Mouse (Mus musculus): Measurements from ENCODE around the gene Ubtf.
"Not testable (repeated sequence)": the region's sequence is repeated elsewhere in the genome, so short reads cannot be mapped to it uniquely, and the experiment has no call there.

Gene Ubtf

DNA sequence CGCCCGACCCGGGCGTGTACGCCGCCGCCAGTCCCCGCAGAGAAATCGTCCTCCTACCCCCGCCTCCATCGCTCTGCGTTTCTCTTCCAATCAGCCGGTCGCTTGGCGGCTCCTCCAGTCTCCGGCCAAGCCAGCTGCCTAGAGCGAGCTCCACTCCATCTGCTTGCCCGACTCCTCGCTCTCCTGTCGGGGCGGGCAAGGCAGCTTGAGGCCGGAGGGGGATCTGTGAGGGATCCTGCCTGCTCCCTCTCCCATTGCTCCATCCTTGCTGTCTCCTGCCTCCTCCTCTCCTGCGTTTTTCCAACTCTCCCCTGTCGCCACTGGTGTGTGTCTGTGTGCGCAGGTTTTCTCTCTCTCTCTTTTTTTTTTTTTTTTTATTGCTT, at the start of gene Ubtf:
Gene Ubtf, minus strand, starts transcription at position 333 of the 383 bp plus-strand sequence.
- DNase-seq: peak; percentile 75

DNA sequence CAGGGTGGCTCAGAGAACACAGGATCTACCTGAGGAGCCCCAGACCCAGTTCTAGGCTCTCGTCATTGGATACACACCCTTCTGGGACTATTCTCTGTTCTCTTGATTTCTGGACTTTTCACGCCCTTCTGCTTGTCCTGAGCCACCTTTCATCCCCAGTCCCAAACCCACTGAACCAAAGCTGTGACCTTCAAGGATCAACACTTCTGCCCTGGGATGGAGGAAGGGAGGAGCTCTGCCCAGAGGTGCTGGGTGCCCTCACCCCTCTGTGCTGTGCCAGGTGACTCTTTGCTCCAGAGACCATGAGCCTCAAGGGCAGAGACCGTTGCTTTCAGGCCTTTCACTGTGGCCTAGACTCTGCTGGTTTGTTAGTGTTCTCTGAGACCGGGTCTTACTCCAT, 49.7 kb upstream of the Ubtf start:
- DNase-seq: no peak

DNA sequence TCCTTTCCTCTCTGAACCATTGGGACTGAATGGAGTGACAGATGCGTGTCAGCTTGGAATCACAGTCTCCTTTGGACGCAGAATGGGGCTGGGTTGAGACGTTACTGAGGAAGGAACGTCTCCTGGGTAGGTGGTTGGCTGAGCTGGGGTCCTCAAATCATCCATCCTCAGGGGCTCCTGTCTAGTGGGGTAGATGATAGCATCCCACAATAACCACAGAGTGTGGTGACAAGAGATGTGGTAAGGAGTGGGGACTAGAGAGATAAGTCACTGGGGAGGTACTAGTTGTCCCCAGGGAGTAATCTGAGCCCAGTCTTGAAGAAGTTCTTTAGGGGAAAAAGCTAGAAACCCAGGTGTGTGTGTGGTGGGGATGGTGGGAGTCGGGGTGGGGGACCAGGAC, 48.8 kb upstream of the Ubtf start:
- DNase-seq: no peak

DNA sequence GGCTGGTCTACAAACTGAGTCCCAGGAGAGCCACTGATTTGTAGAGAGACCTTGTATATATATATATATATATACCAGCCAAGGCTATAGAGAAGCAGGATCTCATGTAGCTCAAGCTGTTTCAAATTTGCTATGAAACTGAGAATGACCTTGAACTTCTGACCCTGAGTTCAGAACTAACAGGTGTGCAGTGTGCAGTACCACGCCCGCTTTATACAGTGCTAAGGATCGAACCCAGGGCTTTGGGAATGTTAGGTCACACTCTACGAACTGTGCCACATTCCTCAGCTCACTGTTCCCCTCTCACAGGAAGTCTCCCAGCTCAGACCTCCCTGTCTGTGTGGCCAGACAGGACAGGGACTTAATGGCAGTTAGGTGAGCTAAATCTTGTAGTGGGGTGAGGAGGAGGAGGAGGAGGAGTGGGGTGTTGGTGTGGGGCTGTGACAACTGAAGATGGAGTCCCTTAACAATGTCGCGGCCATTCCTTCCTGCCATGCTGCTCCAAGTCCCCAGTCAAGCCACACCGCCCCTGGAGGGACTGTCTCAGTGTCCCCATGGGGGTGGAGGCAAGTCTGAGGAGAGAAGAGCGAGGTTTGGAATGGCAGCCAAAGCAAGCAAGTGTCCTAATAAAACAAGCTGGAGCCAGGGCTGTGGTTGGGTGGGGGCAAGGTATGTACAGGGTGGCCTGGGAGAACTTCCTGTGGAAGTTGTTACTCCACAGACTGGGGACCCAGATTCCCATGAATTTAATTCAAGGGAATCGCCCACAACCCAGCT, 48.1 kb upstream of the Ubtf start:
- no peak for DNase-seq

DNA sequence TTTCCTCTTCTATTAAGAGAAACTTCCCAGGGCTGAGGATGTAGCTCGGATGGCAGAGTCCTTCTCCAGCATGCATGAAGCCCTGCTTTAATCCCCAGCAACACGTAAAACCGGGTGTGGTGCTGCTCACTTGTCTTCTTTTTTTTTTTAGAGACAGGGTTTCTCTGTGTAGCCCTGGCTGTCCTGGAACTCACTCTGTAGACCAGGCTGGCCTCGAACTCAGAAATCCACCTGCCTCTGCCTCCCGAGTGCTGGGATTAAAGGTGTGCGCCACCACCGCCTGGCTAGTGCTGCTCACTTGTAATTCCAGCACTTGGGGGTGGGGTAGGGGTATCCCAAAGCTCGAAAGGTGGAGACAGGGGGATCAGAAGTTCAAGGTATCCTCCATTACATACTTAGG, 46.6 kb upstream of the Ubtf start, which contains the start of gene Slc4a1:
Gene Slc4a1, minus strand, starts transcription at position 101 of the 400 bp plus-strand sequence.
- not testable (repeated sequence) for DNase-seq

DNA sequence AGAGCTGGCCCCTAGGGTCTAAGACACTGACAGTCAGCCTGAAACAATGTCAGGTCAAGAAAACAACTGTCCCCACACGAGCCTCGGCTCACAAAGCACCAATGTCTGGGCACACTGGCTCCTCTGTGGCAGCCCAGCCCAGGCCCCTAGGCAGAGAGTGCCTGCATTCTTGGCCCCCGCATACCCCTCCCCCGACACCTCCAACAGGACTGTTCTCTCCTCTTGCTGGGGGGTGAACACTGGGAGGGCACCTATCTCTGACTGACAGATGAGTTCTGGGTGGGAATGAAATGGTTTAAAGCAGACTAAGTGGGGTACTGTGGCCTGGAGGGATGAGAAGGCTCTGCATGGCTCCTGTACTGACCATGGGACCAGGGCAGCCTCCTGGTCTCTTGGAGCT, 46.2 kb upstream of the Ubtf start:
- no peak for DNase-seq

DNA sequence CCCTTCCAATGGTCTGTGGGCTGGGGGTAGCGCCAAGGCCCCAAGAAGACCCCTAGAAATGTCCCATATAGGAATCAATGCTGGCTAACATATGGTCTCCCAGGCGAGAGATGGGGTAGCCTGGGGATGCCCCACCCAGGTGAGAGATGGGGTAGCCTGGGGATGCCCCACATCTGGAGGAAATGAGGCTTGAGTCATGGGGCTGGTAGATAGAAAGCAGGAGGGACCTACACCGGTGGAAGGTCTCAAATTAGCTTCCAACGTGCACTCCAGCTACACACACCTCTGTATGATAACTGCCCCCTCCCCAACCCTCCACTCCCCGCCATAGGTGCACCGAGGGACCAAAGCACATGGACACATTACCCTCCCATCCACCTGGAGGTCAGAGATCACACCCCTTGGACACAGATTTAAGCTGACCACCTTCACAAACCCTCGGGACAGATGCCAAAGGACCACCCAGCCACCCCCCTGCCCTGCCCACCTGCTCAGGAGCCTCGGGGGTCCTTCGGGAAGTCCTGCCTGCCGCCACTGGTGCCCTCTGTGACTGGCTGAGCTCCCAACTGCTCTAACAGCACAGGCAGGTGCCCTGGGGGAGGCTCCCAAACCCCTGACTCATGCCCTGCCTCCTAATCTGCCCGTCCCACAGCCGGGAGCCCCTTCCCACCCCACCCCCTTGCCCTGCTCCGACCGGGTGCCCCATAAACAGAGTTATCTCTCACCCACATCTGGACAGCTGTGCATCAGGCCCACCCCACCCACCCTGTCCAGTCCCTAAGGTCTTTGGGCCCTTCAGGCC, 45.2 kb upstream of the Ubtf start:
- DNase-seq: no peak

DNA sequence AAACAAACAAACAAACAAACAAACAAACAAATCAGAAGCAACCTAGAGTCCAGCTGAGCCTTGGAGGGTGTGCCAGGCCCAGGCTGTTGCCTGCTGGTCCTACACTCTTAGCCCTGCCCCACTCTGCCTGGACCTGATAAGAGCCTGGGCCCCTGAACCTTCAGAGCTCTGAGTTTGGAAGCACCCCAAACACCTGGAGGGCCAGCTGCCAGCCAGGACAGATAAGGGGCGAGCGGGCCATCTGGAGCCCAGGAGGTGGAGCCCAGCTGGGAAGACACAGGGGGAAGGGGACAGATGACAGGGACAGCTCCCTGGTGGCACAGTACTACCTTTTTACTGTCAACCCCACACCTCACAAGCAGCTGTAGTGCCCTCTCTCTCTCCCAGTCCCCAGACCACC, 44.1 kb upstream of the Ubtf start:
- DNase-seq: no peak

DNA sequence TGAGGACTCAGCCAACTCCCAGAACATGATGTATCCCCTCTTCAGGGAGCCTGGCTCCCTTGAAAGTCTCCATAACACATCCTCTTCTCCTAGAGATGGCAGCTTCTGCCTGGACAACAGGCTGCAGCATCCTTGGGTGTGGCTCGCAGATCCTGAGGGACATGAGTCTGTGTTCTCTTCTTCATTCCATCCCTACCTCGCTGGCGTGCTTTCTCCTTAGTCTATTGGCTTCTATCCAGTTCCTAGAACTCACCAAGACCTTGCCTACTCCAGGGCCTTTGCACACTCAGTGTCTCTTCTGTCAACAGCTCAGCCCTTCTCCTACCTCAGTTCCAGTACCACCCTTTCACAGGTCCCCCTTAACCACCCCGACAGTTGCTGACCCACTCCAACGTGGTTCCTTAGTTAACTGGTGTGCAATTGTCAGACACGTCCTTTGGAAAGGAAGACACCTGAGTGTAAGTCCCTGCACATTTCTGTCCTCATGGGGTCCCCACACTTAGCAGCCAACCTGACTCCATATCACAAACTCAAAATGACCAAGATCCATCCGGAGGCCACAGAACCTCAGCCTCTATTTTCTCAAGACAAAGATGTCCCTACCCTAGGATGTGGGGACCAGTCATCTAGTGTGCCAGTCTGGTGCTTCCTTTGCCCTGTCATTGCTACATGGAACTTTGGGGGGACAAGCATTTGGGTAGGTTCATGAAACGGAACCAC, 42.4 kb upstream of the Ubtf start:
- no peak for DNase-seq

DNA sequence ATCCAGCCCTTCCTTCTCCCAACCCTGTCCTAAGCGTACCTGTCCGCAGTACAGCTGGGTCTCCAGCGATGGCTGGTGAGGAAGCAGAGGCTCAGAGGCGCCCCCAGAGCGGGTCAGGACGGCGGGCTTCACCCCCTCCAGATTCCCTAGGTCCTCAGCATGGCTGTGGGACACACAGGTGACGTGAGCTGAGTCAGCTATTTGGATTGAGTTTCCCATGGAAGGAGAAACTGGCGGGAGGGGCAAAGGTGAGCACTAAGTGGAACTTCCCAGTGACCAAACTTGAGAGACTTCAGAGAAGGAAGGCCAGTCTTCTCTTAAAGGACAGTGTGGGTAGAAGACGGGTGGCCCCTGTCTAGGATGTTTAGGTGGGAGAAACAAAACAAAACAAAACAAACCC, 38.8 kb upstream of the Ubtf start:
- no peak for DNase-seq

DNA sequence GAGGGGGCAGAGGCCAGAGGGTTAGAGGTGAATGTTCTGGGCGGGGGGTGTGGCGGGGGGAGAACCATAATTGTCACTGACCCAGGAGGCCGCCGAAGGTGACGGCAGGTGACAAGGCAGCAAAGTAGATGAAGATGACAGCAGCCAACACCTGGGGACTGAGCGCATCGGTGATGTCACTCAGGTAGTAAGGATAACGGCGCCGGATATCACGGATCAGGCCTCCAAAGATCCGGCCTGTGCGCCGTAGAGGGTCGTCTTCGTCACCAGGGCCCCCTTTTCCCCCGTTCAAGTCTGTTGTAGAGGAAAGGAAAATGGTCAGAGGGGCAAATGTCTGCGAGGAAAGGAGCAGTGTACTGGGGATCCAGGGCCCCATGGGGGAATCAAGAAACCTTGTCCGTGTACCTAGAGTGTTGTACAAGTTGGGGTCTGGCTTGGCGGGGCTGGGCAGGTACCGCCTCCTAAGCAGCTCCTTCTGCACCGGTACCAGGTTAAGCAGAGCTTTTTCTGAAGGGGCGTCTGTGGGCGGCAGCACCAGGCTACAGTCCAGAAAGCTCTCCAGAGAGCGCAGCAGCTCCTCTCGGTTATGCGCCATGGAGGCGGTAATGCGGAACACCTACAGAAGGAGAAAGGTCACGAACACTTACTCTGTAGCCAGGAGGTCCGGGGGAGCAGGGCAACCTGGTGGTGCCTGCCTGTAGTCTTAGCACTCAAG, 37.3 kb upstream of the Ubtf start:
- DNase-seq: no peak

DNA sequence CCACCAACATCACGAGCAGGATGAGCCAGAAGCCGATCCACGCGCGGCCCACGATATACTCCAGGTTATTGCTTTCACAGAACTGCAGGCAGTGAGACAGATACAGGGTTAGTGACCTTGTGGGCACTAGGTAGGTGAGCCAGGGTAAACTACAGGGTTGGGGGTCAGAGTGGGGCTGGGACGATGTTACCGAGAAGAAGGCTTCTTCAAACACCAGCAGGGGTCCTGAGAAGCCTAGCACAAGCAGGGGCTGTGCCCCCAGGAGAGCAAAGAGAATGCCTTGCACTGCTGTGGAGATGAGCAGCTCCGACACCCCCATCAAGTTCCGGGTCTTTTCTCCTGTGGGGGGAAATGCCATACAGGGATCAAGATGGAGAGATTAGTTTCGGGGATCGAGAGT, 36.6 kb upstream of the Ubtf start:
- no peak for DNase-seq

DNA sequence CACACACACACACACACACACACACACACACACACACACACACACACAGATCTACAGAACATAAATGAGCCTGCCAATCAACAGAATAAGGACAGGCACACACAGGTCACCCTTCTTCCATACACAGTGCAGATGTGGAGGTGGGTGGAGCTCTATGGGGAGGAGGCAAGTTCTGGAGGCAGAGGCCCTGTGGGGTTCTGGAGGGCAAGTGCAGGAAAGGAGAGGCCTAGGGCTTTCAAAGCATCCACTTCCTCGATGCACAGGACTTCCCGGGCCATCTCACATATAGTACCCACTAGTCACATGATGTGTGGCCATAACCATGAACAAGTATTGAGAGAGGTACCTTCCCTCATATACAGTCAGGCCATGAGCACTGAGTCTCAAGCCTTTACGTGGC, 36.0 kb upstream of the Ubtf start:
- DNase-seq: no peak

DNA sequence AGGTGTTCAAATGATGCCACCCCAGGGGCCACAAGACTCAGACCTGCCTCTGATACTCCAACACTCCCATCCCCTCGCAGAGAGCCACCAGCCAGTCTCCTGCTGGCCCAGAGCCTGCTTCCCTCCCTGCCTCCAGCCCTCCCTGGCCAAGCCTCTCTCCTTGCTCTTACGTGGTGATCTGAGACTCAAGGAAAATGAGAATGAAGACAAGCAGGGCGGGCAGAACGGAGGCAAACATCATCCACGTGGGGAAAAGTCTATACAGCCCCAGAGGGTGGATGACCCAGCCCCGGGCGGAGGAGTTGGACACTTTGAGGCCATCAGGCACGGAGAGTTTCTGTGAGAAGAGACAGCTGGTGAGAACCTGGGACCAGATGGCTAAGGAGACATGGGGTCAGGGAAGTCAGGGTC, 33.5 kb upstream of the Ubtf start:
- no peak for DNase-seq

DNA sequence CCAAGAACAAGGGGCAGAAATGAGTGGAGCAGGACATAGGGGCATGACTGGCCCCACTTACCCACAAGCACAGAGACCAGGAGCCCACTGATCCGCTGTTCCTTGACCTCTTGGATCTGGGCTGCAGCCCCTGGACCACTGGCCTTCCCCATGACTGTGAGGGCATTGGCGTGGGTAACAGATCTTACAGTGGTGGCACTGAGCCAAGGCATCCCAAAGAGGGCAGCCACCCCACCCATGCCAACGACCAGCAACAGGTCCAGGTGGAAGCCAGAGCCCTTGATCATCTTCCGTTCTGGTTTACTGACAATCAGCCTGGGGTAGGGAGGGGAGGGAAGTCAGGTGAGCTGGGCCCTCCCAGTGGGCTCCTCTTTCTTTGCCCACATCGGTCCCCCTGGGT, 32.8 kb upstream of the Ubtf start:
- no peak for DNase-seq

DNA sequence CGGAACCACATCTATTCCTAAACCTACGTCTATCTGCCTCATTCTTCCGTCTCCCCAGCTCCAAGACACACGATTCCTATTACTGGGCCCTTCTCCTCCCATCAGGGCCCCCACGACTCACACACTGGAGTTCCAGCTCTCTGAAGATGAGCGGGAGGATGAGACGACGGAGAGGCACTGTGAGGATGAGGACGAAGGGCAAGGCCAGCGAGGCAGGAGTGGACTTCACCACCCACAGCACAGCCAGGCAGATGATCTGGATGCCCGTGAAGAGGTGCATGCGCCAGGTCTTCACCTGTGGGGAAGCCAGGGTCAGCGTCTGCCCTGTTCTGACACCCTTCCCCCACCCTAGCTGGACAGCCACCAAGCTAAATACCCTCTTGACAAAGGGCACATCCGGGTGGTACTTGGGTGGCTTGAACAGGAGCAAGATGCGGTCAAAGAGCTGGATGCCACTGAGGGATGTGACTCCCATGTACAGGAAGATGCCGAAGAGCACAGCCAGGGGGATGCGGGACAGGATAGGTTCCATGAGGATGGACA, 31.5 kb upstream of the Ubtf start:
- DNase-seq: no peak

DNA sequence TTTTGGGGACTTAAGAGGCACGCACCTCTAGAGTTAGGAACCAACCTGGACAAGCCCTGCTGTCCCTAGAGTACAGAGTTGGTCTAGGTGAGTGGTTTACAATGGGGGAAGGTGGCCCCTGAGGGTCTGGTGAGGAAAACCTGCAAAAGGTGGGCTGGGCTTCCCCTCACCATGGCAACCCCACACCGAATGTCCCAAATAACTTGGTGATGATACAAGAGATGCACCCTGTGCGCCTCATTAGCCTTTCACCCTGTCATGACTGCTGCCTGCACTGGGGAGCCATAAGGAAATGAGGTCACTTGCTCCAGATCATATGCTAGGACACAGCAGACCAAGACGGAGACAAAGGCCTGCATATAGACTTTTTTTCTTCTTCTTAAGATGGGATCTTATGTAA, 30.9 kb upstream of the Ubtf start:
- no peak for DNase-seq

DNA sequence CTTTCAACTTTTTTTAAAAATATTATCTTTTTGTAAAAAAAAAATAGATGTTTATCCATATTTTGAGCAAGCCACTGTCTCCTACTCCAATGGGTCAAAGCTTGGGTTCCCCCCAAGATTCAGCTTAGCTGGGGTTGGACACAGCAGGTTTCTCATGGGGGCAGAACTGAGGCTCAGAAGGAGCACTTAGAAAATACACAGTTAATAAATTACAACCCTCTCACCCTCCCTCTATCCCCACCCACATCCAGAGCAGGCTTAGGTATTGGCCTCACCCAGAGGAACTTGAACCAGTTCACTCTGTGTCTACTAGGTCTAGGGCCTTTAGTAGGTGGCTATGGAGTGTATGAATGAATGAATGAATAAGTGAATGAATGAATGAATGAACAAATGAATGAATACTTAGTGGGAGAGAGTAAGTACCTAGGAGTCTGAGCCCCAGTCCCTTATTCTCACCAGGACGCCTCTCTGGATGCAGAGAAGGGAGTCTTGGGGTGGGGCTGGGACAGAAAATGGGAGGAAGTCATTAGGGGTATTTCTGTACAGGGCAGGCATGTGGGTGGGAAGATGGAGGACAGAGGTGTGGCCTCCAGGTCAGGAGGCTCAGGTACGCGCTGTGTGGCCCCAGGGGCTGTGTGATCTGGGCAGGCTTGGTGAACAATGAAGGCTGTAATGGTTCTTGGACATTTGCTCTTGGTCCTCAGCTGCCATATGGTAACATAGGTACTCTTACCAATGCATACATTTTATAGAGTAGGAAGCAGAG, 29.8 kb upstream of the Ubtf start:
- no peak for DNase-seq

DNA sequence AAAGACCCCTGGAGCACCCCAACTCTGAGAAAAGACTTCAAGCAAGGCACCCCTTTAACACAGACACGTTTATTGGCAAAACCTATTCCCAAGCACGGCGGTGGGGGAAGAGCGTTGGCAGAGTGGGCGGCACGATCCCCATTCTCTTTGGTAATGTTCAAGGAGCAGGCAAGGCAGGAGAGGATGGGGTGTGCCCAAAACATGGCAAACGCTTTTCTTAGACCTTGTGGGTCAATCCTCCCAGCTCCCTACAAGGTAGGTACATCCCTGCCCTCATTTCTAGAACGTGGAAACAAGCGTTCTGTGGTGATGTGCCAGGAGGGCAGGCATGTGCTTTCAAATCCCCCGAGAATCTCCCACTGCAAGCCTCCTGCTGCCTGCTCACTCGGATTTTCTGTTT, 29.2 kb upstream of the Ubtf start:
- no peak for DNase-seq

DNA sequence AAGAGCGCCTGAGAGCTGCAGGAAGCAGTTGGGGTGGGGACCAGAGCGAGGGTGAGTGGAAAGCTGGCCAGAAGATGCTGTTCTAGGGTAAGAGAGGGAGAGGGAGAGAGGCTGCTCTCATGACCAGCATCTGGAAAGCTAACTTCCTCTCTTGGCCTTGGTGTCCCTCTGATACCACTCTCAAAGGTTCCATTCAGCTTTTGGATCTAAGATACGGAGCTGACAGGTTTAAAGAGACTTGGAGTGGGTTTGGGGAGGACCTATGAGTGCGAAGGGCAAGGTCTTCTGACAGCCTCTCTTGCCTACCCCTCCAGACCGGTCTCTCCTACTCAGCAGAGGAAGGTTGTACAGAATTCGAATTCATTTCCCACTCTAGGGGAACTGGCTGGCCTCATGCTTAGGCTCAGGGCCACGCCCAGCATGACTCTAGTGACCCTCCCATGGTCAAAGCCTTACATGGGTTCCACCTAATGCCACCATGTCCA, 28.6 kb upstream of the Ubtf start:
- no peak for DNase-seq

DNA sequence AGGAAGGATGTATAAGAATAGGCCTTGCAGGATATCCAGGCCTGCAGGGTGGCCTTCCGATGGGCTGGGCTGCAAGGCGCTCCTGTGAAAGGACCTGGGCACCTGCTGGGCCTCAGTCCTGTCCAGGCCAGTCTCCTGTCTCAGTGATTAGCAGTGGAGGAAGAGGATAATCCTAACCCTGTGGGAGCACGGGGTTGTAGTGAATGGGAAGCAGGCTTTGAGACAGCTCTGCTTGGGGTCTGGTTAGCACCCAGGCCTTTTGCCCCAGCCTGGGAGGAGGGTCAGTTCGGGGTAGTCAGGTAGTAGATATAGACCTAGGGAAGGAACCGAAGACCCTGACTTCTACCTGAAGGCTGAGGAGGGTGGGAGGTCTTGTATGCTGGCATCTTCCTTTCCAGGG, 28.1 kb upstream of the Ubtf start:
- no peak for DNase-seq

DNA sequence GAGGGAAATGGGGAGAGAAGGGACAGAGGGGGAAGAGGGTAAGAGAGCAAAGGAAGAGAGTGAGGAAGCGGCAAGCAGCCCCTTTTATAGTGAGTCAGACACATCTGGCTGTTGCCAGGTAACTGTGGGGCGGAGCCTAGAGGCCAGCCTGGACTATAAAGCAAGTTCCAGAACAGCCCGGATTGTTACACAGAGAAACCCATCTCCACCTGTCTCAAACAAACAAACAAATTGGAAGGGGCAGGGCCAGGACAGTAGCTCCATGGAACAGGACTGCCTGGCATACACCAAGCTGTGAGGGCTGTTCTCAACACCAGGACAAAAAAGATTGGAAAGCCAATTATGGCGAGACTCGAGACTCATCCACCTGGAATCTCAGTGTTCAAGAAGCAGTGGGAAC, 27.4 kb upstream of the Ubtf start:
- no peak for DNase-seq
